Mouse (Mus musculus) ES-CJ7 (cell line): Measurements from ENCODE around the gene Stk38.
"Not testable (repeated sequence)": the region's sequence is repeated elsewhere in the genome, so short reads cannot be mapped to it uniquely, and the experiment has no call there.

Experiments used
- DNase-seq: peaks from one replicate; pipeline ENCODE4 v3.0.0; 2011; ENCODE audit warnings: low read depth, low spot score

The Stk38 gene

DNA sequence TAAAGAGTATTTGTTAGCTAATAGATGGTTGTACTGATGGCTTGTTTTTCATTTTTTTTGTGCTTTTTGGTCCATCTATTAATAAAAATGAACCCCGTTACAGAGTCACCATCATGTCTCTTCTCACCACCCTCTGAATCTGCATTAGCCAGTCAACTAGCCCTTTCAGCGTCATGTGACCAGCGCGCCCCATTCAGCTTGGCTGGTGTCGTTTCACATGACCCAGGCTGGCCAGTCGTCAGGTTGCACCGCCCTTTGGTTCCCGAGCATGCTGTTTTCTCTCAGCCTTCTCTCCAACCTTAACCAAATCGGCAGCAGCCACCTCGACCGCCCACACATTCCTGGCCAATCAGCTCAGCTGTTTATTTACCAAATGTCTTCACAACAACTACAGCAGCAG is 31.6 kb upstream of the Stk38 start:
- DNase-seq: peak; percentile 87

DNA sequence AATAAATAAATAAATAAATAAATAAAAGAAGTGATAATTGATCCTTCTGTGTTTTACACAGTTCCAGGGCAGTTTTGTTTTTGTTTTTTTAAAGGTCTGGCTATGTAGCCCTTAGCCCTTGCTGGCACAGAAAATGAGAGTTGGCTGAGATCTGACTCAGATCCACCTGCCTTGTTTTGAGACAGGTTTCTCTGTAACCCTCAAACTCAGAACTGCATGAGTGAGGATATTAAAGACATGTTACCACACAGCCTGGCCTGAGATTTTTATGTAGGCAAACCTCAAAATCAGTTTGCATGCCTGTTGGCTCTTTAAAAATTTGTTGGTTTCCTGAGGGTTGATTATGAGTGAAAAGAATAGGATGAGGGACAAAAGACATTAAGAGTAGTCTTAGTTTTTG is 27.7 kb upstream of the Stk38 start:
- no peak for DNase-seq

DNA sequence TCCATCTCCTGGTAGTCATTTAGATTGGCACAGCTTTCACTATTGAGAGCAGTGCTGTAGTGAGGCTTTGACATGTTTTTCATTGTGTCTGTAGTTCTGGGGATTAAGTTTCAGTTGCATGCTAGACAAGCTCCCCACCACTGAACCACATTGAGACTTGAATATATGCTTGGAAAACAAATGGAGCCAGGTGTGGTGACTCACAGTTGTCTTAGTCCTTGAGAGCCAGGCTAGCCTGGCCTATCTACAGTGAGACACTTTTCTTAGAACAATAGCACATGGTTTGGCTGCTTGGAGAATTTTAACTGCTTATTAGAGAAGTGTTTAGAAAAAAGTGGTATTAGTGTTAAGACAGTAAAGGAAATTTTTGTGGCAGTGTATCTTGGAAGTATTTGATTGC is 26.5 kb upstream of the Stk38 start:
- DNase-seq: no peak

DNA sequence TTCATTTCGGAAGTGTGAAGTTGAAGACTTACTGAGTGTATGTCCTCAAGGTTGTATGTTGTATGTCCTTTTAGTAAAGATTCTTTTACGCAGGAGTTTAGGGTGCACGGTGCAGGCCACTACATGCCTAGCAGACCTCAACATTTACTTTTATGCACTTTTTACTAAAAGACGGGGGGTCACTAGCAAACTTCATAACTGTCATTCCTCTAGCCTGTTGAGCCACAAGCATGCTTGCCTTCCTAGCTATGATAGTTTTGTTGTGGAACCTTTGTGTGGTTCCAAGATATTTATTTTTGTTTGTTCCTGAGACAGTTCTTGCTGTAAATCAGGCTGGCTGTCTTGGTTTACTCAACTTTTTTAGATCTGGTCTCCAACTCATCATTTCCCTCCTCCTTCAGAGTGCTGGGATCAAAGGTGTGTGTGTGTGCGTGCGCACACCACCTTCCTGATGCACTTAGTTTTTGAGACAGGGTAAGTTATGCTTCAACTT is 25.8 kb upstream of the Stk38 start:
- no peak for DNase-seq

DNA sequence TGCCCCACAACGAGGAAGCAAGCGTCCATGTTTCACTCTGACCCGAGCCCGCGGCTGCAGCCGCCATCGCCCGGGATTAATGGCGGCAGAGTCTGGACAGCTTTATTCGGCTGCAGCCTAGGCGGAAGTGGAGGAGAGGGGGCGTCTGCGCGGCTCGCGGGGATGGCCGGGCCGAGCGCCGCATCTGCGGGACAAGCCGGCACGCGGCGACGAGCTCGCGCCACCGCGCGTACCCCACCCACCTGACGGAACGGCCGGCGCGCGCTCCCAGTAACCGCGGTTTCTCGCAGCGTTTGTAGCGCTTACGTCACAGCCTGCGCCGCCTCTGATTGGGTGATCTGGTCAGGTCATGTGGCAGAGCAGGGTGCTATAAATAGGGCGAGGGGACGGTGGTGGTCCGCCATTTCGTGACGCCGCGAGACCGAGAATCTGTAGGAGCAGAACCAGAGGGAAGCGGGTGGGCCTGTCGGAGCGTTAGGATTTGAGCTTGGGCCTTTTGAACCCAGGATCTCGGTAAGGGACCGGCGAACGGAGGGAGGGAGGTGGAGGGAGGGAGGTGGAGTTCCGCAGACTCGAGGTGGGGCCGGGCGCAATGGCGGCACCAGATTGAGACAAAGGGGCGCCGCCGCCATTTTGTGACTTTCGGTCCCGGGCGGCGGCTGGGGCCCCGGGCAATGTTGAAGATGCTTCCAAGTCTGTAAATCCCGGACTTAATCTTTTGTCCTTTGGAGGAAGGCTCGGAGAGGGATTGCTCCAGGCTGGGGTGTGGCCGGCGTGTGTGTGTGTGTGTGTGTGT is 24.7 kb upstream of the Stk38 start, which contains the start of gene Srsf3:
TSS of gene Srsf3 (plus strand) at position 355 of the 796 bp plus-strand sequence.
- DNase-seq: peak; percentile 98

DNA sequence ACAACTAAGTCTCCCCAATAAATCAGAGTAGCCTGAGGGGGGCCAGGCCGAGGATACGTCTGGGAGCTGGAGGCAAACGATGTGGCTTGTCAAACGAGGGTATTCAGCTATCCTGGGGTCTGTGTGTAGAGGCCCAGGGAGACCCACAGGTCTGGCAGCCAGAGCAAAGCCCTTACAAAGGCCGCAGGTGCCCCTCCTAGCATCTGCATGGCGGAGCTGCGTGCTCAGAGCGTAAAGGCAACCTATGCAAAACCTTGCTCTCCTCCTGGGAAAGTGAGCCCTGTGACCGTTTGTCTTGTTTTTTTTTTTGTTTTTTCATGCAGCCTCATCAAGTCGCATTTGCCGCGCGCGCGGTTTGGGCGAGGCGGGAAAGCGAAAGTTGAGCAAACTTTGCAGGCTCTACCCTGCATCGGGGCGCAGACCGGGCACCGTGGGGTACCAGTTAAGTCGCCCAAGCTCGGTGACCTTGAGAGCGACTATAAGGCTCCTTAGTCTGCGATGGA is 24.0 kb upstream of the Stk38 start:
- DNase-seq: peak; percentile 73

DNA sequence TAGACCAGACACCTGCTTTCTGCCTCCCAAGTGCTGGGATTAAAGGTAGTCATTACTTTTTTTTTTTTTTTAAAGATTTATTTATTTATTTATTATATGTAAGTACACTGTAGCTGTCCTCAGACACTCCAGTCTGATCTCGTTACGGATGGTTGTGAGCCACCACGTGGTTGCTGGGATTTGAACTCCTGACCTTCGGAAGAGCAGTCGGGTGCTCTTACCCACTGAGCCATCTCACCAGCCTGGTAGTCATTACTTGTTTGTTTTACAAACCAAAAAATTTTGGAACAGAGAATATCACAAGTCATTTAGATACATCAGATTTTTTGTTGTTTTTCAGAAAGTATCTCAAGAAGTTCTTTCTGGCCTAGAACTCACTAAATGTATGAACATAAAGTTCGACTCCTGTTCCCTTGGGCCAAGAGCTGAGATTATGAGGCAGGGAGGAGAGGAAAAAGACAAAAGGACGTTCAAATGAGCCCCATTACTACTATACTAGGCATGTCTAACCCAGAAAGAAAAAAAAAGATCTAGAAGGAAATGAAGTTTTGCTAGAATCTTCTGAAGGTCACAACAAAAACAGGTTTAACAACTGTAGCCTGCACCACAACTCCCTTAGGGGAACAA is 23.4 kb upstream of the Stk38 start:
- DNase-seq: not testable (repeated sequence)

DNA sequence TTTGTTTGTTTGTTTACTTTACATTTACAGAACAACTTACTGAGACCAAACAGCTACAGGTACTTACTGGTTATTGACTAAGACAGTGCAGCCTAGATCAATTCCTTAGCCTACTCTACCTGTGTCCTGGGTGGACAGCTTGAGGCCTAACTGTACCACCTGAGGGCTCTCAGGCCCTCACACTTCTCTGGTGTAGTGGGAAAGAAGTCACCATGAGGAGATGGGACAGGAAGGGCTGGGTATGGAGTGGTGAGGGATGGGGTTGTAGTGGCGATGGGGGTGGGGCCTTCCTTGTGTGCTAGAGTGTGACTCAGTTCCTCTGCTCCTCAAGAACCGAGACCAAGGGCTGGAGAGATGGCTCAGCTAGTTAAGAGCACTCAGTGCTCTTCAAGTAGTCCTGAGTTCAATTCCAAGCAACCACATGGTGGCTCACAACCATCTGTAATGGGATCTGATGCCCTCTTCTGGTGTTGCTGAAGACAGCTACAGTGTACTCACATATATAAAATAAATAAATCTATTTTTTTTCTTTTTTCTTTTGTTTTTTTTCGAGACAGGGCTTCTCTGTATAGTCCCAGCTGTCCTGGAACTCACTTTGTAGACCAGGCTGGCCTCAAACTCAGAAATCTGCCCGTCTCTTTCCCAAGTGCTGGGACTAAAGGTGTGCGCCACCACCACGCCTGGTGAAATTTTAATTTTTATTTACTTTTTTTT is 22.7 kb upstream of the Stk38 start:
- DNase-seq: peak; percentile 63

DNA sequence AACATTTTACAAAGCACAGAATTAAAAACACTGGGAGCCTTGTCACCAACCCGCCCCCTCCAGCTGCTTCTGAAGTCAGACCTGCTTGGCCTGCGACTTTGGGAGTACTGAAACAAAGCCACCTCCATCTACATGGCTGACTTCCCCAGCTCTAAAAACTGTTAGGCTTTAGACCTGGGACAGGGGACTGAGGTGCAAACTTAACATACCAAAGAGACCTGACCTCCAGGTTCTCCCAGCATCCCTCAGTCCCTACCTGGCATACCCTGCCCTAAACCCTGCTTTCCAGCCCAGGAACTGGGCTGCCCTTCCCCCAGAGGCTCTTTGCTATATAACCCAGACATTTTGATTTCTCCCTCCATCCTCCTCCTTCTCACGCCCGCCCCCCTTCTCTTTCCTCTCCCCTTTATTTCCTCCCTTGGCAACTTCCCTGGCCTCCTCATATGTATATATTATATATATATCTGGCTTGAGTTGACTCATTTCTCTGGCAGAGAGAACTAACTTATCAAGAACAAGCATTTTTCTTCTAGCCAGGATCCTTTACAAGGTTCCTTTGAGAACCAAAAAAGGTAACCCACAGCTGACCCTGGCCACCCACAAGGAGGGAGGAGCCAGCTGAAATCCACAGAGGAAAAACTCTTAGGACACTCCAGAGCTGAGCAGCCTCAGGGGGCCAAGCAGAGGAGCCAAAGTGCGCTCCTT is 19.0 kb upstream of the Stk38 start:
- DNase-seq: peak; percentile 55

DNA sequence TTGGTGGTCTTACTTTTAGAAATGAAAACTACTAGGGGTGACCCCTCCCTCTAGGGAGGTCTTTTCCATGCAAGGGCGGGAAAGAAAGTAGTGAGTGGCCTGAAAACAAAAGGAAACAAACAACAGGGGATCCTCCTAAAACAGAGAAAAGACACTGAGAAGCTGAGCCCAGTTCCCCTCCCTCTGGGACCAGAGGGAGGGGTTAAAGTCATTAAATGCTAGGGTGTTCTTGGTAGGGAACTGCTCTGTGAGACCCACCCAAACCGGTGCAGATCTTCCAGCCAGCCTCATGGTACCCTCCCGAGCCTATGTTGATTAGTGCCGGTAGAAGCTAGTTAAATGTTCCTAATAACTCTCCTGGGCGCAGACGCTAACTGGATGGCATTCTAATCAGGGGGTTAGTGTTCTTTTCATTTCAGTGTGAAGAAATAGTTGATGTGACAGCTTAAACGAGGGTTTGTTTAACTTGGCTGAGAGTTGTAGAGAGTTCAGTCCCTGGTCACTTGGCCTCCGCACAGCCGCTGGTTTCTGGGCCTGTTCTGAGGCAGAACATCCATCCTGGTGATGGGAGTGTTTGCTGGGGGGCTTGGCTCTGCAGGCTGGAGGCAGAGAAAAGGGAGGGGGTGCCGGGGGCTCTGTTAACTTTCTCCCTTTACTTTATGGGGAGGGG is 17.2 kb upstream of the Stk38 start:
- peak; percentile 90 for DNase-seq

DNA sequence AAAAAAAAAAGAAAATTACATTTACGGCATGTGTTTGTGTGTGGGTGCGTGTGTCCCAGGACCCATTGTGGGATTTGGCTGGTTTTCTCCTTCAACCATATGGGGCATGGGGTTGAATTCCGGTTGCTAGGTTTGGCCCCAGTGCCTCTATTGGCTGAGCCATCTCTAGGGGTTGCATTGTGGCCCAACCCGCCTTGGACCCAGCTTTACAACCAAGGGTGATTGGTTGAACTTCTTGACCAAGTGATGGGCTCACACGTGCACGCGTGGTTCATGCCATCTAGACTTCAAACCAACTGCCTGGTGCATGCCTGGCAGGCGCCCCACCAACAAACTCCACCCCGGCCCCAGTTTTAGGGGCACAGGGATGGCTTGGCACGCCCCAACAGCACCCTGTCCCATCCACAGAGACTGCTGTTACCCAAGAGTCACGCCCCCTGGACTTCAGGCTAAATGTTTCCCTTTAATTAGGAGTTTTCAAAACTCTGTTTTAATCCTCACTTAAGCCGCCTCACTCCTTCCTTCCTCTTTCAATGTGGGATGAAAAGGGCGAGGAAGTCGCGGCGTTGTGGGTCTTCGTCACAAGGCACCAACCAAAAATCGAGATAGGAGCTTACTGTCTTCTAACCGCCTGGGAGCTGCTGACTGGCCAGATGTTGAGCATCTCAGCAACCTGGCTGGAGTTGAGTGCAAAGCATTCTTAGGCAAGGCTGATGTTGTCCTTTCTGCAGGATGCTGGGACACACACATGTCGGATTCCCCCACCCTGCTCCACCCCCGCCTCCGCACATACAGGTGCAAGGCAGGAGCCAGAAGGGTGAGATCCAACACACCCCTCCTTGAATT is 16.5 kb upstream of the Stk38 start:
- DNase-seq: peak; percentile 78

DNA sequence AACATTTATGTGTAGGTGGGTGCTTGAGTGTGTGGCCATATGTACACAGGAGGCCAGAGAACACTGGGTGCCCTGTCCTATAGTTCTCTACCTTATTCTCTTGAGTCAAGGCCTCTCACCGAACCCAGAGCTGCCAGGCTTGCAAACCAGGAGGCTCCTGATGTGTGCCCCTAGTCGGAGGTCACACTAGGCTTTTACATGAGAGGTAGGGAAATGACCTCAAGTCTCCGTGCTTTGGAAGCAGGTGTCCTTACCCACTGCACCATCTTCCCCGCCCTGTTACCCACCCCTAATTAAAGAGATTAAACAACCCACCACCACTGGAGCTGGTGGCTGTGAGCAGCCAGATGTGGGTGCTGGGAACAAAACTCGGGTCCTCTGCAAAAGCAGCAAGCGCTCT is 15.6 kb upstream of the Stk38 start:
- no peak for DNase-seq

DNA sequence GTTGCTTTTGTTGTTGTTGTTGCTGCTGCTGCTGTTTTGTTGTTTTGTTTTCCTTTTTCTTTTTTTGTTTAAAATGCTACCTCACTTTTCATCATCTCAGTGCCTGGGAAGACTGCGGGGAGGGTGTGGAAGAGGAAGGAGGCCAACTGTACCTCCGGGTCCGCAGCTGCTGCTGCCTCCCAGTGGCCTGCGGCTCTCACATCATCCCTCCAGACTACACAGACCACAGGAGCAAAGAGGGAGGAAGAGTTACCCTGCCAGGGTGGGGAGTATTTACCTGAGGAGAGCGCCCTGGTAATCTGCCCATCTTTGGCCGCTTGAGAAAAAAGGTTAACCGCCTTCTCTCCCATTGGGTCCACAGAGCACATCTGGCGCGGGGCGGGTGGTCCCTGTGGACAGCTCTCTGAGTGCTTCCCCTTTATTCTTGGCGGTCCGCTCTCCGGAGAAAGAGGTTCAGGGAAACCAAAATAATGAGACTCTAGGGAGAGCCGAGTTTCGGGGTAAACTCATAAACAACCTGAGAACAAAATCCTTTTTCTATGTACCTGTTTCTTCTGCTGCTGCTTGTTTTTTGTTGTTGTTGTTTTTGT is 14.5 kb upstream of the Stk38 start:
- DNase-seq: peak; percentile 67

DNA sequence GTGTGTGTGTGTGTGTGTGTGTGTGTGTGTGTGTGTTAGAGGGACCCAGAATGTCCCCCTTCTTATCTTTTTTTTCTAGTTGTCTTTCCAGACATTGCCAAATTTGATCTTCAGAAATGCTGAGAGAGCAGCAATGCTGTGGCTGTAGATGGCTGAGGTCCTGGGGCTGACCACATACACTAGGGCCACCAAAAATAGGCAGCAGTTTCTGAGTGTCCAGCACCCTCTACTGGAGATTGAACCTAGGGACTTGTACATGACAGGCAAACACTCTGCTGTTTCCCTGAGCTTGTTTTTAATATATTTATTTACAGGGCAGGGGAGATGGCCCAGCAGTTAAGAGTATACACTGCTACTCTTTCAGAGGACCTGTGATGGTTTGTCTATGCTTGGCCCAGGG is 12.6 kb upstream of the Stk38 start:
- no peak for DNase-seq

DNA sequence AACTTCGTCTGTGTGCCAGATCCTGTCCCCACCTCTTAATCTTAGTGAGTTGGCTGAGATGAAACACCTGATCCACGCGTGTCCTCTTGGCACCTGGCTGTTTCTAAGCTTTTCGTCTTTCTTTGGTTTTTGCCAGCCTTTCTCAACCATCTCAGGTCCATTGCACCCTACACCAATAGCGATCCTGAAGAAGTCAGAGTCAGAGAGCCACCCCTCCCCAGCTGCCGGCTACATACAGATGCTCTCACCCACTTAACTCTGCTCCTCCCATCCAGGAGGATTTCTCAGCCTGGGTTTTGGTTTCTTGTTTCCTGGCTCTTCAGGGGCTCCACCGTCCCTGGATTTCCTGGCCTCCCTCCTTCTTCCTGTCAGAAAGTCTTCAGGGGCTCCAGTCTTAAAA is 11.6 kb upstream of the Stk38 start:
- DNase-seq: no peak

DNA sequence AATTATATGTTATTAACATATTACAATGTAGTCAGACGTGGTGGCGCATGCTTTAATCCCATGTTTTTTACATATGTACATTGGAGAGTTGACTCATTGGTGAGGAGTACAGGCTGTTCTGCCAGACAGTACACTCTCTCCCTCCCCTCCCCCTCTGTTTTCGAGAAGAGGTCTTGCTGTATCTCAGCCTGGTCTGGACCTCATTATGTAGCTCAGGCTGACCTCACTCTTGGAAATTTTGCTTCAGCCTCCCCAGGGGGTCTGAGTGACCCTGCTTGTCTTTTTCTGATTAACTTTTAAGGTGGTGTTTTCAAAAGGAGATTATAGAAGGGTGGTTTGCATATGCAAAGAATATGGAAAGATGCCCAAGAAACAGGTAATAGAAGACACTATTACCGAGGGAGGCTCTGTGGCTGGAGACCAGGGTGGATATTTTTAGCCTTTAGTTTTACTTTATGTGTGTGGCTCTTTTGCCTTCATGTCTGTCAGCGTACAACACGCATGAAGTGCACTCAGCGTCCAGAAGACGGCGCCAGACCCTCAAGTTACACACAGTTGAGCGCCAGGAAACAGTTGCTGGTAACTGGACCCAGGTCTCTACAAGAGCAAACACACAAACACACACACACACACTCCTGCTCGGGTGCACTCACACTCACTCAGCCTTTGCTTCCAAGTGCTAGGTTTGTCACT is 10.6 kb upstream of the Stk38 start:
- peak; percentile 87 for DNase-seq

DNA sequence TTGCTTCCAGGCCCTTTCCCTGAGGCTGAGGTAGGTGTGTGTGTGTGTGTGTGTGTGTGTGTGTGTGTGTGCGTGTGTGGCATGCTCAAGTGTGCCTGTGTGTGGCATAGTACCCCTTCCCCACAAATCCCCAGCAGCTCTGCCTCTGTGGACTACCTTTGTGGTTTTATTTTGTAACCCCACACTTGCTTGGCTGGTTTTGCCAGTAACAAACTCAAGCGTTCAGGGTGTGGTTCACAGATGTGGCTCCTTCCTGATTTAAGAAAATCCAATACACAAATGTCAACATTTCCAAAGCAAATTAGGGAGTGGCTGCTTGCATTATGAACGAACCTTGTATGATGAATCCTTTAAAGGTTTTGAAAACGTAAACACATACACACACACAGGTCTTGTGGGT is 8.9 kb upstream of the Stk38 start:
- DNase-seq: no peak

DNA sequence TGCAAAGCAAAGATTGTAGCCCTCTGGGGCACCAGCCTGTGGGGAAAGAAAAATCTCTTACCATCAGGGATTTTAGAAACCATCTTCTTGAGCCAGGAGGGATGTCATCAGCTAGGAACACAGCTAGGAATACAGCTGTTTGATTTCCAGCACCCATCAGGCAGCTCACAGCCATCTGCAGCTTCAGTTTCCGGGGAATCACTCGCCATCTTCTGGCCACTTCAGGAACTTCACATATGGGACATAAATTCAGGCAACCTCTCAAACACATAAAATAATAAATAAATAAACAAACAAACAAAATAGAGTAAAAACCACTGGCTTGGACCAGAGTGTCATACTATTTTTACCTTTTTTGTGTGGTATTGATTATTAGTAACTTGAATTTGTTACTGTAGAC is 7.8 kb upstream of the Stk38 start:
- peak; percentile 80 for DNase-seq

DNA sequence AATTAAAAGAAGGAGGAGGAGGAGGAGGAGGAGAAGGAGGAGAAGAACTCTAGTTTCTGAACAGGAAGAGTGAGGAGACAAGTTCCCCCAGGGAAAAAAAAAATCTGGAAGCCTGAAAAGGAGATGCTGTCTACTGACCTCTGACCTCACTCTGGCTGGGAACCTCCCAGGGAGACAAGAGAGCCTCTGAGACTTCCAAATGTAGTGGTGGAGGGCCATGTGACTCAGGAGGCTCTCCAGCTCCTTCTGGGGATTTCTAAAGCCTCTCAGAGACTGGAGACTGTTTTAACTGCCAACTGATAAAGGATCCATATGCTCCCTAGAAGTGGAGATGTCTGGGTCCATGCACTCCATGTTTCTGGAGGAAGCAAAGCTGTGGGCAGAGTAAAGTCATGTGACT is 6.4 kb upstream of the Stk38 start:
- no peak for DNase-seq
